Mouse (Mus musculus): ENCODE measurements around the gene Dnal1.
"Not testable (repeated sequence)": the region's sequence is repeated elsewhere in the genome, so short reads cannot be mapped to it uniquely, and the experiment has no call there.

The Dnal1 gene

DNA sequence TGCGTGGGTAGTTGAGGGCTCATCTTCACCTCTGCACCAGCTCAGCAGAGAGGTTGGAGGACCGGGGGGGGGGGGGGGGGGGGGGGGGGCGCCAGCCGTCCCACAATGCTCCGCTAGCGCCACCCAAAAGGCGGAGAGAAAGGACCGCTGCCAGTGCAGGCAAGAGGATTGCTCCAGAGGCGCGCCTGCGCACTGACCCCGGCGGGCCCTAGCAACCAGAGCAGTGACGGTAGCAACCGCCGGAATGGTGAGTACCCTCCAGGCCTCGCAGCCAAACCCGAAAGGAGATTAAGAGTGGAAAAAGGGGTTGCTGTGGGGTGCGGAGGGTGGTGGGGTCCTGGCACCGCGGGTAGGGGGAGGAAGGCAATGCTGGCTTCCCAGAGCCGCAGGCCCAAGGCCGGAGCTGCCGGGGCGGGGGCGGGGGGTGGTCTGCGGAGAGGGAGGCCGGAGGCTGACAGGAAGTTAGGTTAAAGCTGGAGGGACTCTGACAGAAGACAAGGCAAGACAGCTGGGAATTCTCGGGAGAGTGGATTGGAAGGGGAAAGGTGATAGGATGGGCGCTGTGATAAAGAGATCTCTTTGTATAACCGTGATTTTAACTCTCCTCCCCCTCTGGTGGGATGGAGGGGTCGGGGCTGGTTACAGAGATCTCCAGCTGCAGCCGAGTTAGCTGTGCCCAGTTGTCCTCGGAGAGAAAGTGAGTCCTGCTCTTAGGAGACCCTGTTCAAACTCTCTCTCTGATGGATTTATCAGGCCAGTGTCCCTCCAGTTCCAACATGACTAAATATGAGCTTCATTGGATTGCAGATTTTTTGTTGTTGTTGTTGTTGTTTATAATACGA lies at the start of gene Dnal1:
Dnal1 (plus strand) TSS at position 214 of the 842 bp plus-strand sequence.
- DNase-seq (ENCODE audit: low spot score in 2 of 2) = peak; percentile 61 to 70

DNA sequence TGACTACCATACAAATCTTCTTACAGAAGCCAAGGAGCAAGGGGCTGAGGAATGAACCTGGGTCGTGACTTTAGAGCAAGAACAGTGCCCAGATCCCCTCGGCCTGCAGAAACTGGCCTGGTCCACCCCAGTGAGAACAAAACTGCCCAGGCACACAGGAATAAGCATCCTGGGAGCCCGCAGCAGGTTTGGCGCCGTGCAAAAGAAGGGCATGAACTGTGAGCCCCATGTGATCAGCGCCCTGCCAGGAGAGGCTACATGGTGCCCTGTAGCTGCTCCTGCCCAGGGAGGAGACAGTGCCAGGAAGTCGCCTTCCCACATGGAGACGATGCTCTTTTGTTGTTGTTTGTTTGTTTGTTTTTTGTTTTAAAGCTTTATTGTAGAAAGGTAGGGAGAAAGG lies 49.5 kb upstream of the Dnal1 start:
- no peak for DNase-seq (ENCODE audit: low spot score in 2 of 2)

DNA sequence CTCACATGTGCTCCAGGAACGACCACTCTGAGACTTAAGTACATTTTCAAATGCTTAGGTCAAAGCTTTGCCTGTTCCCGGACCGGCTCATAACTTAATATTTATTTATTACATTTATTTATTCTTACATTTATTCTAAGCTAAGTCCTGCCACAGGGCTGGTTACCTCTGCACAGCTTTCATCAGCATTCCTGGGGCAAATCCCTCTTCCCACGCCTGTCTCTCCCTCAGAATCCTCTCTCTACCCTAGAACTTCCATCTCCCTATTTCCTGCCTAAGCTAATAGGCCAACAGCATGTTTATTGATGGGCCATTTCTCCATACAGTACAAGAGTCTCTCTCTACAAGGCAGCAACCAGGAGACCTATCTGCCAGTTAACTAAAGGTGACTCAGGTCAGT lies 46.4 kb upstream of the Dnal1 start:
- no peak for DNase-seq (ENCODE audit: low spot score in 2 of 2)

DNA sequence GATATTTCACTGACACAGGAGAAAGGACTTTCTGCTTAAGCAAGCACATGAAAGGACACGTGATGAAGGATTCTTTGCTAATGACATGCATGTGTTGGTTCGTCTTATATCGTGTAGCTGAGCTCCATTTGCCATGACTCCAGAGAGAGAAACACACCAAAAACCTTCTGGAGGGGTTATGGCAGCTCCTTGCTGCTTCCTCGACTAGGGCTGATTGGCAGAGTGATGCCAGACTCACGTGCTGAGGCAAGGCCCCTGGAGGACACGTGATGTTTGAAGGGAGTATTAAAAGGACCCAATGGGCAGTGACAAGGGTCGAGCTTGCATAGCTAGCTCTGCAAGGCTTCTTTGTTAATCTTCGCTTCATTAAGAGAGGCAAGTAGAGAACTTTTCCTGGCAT lies 45.9 kb upstream of the Dnal1 start:
- DNase-seq (ENCODE audit: low spot score in 2 of 2) = no peak

DNA sequence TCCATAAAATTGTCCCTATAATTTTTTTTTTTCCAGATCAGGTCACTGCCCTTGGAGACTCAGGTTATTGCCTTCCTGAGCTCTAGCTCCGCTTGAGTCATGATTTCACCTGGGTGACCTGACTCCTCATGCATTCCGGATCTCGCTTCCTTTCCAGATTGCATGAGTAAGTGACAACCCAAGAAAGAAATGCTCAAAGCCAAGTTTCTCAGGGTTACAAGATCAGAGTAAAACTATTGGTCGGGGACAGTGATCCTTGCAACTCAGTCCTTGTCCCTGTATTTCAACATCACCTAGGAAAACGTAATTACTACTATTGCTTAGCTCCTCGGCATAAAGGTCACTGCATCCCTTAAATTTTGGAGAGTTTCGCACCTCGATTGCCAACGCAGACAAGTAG lies 45.2 kb upstream of the Dnal1 start, which contains the start of gene Acot5:
Acot5 (plus strand) TSS at position 340 of the 400 bp plus-strand sequence.
- DNase-seq (ENCODE audit: low spot score in 2 of 2) = no peak

DNA sequence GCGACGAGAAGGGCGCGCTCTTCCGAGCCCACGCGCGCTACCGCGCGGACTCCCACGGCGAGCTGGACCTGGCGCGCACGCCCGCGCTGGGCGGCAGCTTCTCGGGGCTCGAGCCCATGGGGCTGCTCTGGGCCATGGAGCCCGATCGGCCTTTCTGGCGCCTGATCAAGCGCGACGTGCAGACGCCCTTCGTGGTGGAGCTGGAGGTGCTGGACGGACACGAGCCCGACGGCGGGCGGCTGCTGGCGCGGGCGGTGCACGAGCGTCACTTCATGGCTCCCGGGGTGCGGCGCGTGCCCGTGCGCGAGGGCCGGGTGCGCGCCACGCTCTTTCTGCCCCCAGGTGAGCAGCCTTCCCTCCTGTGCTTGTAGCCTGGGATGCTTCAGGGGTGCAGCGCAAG lies 44.6 kb upstream of the Dnal1 start:
- DNase-seq (ENCODE audit: low spot score in 2 of 2) = peak in 1 of 2 experiments; percentile 17

DNA sequence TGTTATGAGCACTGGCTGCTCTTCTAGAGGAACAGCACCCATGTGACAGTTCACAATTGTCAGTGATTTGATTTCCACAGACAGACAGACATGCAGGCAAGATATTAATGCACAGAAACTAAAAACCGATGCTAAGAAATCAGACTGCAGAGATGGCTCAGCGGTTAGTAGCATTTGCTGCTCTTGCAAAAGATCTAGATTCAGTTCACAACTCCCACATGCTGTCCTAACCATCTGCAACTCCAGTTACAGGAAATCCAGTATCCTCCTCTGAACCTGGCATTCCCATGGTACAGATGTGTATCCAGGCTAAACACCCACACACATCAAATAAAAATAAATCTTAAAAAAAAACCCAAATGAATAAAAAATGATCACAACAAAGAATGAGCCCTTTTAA lies 42.5 kb upstream of the Dnal1 start:
- DNase-seq (ENCODE audit: low spot score in 2 of 2) = no peak

DNA sequence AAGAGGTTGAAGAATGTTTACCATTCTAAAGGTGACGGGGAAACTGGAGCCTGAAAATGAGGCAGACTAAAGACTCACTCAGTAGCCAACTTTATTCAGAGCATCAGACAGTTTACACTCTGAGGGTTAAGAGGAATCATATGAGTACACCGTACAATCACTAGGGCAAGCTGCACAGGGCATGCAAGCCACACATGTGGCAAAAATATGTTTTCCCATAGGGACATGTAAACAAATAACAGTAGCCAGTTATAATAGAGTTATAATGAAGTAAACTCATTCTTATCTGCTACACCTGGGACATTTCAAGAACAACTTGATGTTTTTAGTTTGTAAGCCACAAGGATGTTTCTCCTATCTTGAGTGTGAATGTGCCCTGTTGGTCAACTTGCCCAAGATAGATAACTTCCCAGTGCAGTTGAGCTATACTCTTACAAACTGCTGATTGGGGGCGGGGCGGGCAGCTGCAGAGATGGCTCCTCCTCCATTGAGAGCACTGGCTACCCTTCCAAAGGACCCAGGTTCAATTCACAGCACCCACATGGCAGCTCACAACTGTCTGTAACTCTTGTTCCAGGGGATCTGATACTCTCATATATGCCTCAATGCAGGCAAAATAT lies 36.7 kb upstream of the Dnal1 start:
- DNase-seq (ENCODE audit: low spot score in 2 of 2) = no peak

DNA sequence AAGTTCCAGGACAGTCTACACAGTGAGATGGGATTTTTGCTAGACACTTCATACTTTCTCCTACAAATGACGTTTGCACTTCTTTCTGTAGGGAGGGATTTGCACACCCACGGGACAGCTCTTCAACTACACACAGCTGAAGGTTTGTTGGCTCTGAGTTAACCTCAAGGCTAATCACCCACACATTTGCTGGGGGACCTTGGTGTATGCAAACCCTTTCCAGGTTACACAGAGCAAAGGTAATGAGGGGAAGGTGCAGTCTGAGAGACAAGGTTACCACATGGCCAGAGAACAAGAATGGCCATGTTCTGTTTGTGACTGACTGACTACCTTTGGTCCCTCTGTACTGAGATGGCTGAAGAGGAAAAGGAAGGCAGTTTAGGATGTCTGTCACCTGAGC lies 30.3 kb upstream of the Dnal1 start:
- DNase-seq (ENCODE audit: low spot score in 2 of 2) = no peak

DNA sequence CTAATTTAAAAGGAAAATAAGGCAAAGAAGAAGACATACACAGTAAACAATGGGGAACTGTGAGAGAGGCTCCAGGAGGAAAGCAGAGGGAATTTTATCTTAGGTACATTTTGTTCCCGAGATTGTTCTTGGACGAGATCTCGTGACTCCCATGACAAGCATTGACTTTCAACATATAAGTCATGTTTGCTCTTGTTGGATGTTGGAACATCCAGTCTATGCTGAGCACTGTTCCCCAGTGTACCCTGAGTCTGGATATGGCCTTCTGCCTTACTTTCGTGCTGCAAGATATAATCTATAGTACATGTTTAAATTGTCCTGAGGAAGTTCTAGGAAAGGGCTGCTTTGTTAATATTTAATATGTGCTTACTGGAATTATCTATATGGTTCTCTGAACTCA lies 29.6 kb upstream of the Dnal1 start:
- no peak for DNase-seq (ENCODE audit: low spot score in 2 of 2)

DNA sequence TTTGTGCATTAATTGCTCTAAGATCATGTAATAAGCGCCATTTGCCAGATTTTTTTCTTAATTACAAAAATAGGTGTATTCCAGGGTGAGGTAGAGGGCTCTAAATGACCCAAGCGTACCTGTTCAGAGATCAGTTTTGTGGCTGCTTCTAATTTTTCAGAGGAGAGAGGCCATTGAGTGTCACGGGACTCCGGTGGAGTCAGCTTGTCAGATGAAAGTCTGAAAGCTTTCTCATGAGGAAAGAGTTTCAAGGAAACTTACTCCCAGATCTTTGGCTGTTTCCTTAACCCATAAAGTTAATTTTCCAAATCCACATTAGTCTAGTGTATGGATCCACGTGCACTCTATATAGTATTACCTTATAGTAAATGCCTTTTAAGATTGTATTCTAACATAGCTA lies 19.5 kb upstream of the Dnal1 start:
- DNase-seq (ENCODE audit: low spot score in 2 of 2) = not testable (repeated sequence)

DNA sequence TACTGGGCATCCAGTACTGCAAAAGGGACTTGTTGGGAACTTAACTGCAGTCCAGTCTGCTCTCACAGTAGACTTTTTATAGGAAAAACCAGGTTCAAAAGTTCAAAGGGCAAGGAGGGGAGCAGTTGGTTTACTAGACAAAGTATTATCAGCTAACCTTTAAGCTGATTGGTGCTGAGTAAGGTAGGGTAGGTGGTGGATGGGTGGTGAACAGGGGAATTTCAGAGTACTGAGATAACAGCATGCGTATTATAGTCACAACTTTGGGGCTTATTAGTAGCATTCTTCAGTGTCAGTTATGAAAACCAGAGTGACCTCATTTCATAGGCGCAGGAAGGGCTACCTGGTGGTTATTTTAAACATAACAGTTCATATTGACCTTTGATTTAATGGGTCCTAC lies 14.6 kb upstream of the Dnal1 start:
- DNase-seq (ENCODE audit: low spot score in 2 of 2) = no peak

DNA sequence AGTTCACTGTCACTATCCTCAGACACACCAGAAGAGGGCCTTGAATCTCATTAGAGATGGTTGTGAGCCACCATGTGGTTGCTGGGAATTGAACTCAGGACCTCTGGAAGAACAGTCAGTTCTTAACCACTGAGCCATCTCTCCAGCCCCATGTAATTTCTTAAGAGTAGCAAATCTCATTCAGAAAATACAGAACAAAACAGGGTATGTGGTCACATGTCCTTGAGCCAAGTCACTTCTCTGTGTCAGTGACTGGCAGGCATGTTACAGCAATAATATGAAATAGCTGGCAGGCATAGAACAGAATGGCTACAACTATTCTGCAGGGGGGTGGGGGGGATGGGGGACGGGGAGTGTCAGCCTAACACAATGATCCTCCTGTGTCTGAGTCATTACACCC lies 14.1 kb upstream of the Dnal1 start:
- no peak for DNase-seq (ENCODE audit: low spot score in 2 of 2)

DNA sequence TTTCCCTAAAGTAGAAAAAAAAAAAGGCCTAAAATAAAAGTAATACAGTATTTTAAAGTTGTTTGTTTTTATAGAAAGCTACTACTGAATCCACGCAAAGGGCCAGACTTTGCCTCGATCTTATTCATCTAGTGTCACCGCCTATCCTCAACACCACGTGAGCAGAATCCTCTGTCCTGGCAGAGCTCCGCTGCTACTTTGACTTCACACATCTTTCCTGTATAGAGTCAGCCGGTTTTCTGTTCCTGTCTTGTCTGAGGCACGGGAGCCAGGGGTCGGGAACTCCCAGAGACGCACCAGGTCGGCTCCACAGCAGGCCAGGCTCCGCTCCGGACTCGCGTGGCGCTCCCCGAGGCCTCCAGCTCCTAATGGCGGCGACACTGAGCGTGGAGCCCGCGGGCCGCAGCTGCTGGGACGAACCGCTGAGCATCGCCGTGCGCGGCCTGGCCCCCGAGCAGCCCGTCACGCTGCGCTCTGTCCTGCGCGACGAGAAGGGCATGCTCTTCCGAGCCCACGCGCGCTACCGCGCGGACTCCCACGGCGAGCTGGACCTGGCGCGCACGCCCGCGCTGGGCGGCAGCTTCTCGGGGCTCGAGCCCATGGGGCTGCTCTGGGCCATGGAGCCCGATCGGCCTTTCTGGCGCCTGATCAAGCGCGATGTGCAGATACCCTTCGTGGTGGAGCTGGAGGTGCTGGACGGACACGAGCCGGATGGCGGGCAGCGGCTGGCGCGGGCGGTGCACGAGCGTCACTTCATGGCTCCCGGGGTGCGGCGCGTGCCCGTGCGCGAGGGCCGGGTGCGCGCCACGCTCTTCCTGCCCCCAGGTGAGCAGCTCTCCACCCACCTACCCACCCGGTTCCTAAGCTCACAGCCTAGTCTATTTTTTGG lies 13.3 kb upstream of the Dnal1 start, which contains the start of gene Acot6:
Acot6 (plus strand) TSS at position 51 of the 889 bp plus-strand sequence.
- peak; percentile 6 to 41 for DNase-seq (ENCODE audit: low spot score in 2 of 2)

DNA sequence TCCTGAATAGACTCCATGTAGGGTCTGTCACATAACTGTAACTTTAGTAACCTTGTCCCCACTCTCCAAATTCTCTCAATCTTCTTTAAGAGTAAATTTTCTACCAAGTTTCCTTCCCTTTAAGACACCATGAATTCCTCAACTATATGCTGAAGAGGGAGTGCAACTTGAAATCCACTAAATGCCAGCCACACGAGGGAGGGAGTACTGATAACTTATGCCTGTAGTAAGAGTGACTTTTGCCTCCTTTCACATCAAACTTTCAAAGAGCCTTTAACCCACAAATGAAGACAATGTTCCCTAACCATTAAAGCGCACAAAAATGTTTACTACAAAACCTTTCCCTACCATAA lies 12.7 kb upstream of the Dnal1 start:
- no peak for DNase-seq (ENCODE audit: low spot score in 2 of 2)

DNA sequence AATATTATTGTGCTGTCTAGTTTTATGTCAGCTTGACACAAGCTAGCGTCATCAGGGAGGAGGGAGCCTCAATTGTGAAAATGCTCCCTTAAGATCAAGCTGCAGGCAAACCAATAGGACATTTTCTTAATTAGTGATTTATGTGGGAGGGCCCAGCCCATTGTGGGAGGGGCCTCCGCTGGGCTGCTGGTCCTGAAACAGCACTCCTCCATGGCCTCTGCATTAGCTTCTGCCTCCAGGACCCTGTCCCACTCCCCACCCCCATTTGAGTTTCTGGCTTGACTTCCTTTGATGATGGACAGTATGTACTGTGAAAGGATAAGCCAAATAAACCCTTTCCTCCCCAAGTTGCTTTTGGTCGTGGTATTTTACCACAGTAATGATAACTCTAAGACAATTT lies 7.2 kb upstream of the Dnal1 start:
- DNase-seq (ENCODE audit: low spot score in 2 of 2) = no peak

DNA sequence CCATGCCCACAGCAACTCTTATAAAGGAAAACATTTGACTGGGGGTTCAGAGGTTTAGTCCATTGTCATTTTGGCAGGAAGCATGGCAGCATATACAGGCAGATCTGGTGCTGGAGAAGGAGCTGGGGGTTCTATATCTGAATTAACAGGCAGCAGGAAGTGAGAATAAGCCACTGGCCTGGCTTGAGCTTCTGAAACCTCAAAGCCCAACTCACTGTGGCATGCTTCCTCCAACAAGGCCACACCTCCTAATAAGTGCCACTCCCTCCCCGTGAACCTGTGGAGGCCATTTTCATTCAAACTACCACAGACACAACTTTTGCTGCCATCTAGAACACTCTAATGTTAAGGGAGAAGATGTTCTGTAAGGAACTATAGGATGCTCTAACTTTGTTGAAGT lies 6.5 kb upstream of the Dnal1 start:
- DNase-seq (ENCODE audit: low spot score in 2 of 2) = peak in 1 of 2 experiments; percentile 8

DNA sequence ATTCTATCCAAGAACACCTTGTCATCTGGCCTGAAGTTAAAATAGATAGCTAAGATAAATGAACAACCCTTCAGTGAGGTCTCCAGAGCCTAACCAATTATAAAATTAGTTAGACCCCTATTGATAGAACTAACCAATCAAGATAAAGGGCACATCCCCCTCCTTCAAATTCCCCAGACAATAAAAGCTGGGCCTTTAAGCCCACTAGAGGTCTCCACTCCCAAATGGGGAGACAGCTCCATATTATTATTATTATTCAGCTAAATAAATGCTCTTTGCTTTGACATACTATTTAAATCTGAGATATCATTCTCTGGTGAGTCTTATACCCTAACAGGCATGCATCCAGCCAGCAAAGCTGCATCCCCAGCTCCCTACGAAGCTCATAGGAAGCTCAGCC lies 4.2 kb upstream of the Dnal1 start:
- no peak for DNase-seq (ENCODE audit: low spot score in 2 of 2)

DNA sequence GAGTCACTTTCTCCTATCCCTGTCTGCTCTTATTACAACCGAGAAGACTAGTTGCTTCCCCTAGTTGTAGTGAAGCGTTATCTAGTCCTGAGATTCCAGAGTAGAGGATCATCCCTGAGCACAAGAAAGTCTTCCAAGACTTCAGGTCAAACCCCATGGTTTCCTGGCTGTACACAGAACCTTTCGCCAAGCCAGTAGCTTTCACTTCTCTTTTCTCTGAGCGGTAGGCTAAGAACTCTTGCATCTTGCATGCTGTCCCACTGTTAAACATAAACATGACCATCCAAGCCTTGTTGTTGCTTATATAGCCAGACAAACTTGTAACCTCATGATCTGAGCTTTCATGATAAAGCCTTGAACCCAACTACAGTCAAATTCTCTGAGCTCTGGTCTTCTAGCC lies 3.4 kb upstream of the Dnal1 start:
- no peak for DNase-seq (ENCODE audit: low spot score in 2 of 2)

DNA sequence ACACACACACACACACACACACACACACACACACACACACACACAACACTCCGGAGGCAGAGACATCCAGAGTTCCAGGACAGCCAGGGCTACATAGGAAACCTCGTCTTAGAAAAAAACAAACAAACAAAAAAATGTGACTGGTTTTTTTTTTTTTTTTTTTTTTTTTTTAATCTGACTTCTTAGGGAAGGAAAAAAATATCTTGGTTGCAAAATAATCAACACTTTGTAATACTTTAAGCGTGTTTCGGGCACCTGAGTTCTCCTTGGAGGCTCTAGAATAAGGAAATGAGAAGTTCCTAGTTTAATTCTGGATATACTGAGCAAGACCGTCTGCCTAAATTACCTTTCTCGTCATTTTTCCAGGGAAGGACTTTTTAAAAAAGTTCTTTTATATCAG lies 490 bp upstream of the Dnal1 start:
- DNase-seq (ENCODE audit: low spot score in 2 of 2) = no peak

DNA sequence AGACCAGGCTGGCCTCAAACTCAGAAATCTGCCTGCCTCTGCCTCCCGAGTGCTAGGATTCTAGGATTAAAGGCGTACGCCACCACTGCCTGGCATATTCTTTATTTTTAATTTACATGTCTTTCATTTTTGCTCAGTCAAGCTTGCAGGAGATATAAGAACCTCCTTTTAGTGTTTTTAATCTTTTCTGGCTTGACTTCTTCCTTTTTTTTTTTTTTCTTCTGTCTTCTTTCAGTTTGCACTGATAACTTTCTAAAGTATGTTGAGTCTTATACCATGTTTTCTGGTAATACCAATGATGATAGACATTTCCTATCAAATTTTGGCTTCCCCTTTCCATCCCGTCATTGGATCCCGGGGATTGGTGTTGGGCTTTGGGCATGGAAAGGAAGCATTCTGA lies 5.4 kb downstream of the Dnal1 start:
- DNase-seq (ENCODE audit: low spot score in 2 of 2) = no peak

DNA sequence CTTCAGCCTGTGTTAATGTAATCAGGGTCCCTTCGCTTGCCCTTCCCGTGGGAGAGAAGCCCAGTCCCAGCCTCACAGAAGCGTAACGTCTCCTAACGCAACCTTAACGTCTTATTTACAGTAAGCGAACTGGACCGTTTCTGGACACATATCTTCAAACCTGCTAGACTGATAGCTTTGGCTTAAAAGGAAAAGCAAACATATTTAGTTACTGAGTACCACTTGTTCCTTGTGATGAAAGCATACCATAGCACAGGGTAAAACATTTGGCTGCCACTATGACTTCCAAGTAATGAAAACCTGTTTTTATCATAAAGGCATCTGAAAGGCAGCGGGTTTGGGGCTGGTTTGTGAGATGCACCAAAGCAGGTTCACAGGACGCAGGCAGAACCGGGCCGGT lies 11.7 kb downstream of the Dnal1 start:
- DNase-seq (ENCODE audit: low spot score in 2 of 2) = no peak
